In genomic region chr19:53389417-53389816, GRCm38 (mm10) we compare ENCODE assay signal across 9 mouse cellular contexts. TPM values are rescaled to one million over a fixed set of nuclear protein-coding genes. Genes with fewer than 3 reads are reported as not detected.
DNase-seq lines count a peak whose midpoint lies in the region; ATAC-seq and TF ChIP-seq lines count a peak whose summit lies in the region.
"Had no signal": no experiment of that assay in that cellular context is flagged by ENCODE, and none has a peak within 500 bp of the region (broad histone marks: within the 10 kb centered on the region; RNA-seq: fewer than 3 reads in every experiment).

No protein-coding gene starts in this region.

- DNase-seq in kidney, postnatal 14 days, result no peak
- peak; percentile 6 for DNase-seq in embryonic facial prominence, embryonic 10.5 days (ENCODE audit: low spot score)
- DNase-seq in hindbrain, postnatal 0 days (ENCODE audit: low spot score), result no peak
- DNase-seq in midbrain, postnatal 0 days (ENCODE audit: low spot score), result no peak
- no peak for DNase-seq in frontal cortex, postnatal 36 days (ENCODE audit: low spot score in 2 of 2)
- no peak for DNase-seq in left cerebral cortex, postnatal 36 days (ENCODE audit: low spot score in 2 of 2)
- DNase-seq in thymus, postnatal 14 days, result no peak

- intact Hi-C loops in left cerebral cortex, postnatal 36 days (cut with DNase I), result no loop called here

- peak overlapping the region; percentile 46 for H3K4me2 ChIP-seq in kidney, embryonic 16.5 days (replicated peaks; ENCODE audit: low read depth, low read length)
- H3K4me2 ChIP-seq in hindbrain, postnatal 0 days (ENCODE audit: low read depth, low read length), result peak overlapping the region; percentile 70
- peak overlapping the region; percentile 68 for H3K4me2 ChIP-seq in midbrain, postnatal 0 days (ENCODE audit: low read depth, low read length, poor library complexity, severe bottlenecking)

- peak overlapping the region; percentile 85 for H3K4me3 ChIP-seq in kidney, embryonic 16.5 days (ENCODE audit: low read length)
- H3K4me3 ChIP-seq in embryonic facial prominence, embryonic 10.5 days, result peak overlapping the region; percentile 100
- peak overlapping the region; percentile 84 for H3K4me3 ChIP-seq in hindbrain, postnatal 0 days (ENCODE audit: low read length)
- H3K4me3 ChIP-seq in midbrain, postnatal 0 days (ENCODE audit: low read depth, low read length), result peak overlapping the region; percentile 95

- peak overlapping the region; percentile 100 for H3K9ac ChIP-seq in kidney, embryonic 16.5 days (replicated peaks; ENCODE audit: low read length)
- peak overlapping the region; percentile 99 for H3K9ac ChIP-seq in hindbrain, postnatal 0 days (replicated peaks; ENCODE audit: low read length)
- peak overlapping the region; percentile 99 for H3K9ac ChIP-seq in midbrain, postnatal 0 days (replicated peaks; ENCODE audit: low read length, poor library complexity, severe bottlenecking)

- H3K9me3 ChIP-seq in kidney, embryonic 16.5 days (ENCODE audit: low read length), result no peaks in the 10 kb centered on the region
- no peaks in the 10 kb centered on the region for H3K9me3 ChIP-seq in embryonic facial prominence, embryonic 10.5 days
- no peaks in the 10 kb centered on the region for H3K9me3 ChIP-seq in hindbrain, postnatal 0 days (ENCODE audit: low read length)
- no peaks in the 10 kb centered on the region for H3K9me3 ChIP-seq in midbrain, postnatal 0 days (ENCODE audit: low read length)

- 7% methylated on average over 6 of the region's 6 CpGs for WGBS in kidney, embryonic 16.5 days
- WGBS in embryonic facial prominence, embryonic 10.5 days, result 24% methylated on average over 6 of the region's 6 CpGs
- WGBS in hindbrain, postnatal 0 days, result 22% methylated on average over 6 of the region's 6 CpGs
- 23% methylated on average over 6 of the region's 6 CpGs for WGBS in midbrain, postnatal 0 days

- H3K4me1 ChIP-seq in kidney, embryonic 16.5 days (ENCODE audit: insufficient read depth, low read length), result peaks cover 29% of the 10 kb centered on the region
- peaks cover 18% of the 10 kb centered on the region for H3K4me1 ChIP-seq in embryonic facial prominence, embryonic 10.5 days
- peaks cover 6% of the 10 kb centered on the region; the same call in 1 of the 2 replicates for H3K4me1 ChIP-seq in hindbrain, postnatal 0 days (ENCODE audit: insufficient read depth, low read length)
- 0 out of 2 replicates have a peak, but pooled peaks cover 6% of the 10 kb centered on the region for H3K4me1 ChIP-seq in midbrain, postnatal 0 days (ENCODE audit: insufficient read depth, low read length)

- no peak for ATAC-seq in kidney, embryonic 16.5 days (ENCODE audit: low FRiP score, low TSS enrichment)
- ATAC-seq in hindbrain, postnatal 0 days, result no peak
- no peak for ATAC-seq in midbrain, postnatal 0 days (ENCODE audit: low FRiP score)

- TF ChIP-seq CTCF in hindbrain, postnatal 0 days (IDR thresholded peaks at IDR 0.05; ENCODE audit: low read depth), result no peak
- TF ChIP-seq CTCF in midbrain, postnatal 0 days (IDR thresholded peaks at IDR 0.05), result no peak

- peak overlapping the region; percentile 99 for H3K27ac ChIP-seq in kidney, embryonic 16.5 days (ENCODE audit: low read length)
- H3K27ac ChIP-seq in embryonic facial prominence, embryonic 10.5 days (replicated peaks), result peak overlapping the region; percentile 99
- peak overlapping the region; percentile 98; the same call in 1 of the 2 replicates for H3K27ac ChIP-seq in hindbrain, postnatal 0 days
- no peak overlapping the region for H3K27ac ChIP-seq in midbrain, postnatal 0 days (ENCODE audit: low read depth, low read length)

- no peaks in the 10 kb centered on the region for H3K27me3 ChIP-seq in kidney, embryonic 16.5 days (ENCODE audit: insufficient read depth, low read length)
- H3K27me3 ChIP-seq in embryonic facial prominence, embryonic 10.5 days (replicated peaks; ENCODE audit: low read depth, poor library complexity, severe bottlenecking), result no peaks in the 10 kb centered on the region
- H3K27me3 ChIP-seq in hindbrain, postnatal 0 days (ENCODE audit: insufficient read depth, low read length), result no peaks in the 10 kb centered on the region
- no peaks in the 10 kb centered on the region for H3K27me3 ChIP-seq in midbrain, postnatal 0 days (ENCODE audit: insufficient read depth, low read length)

- H3K36me3 ChIP-seq in kidney, embryonic 16.5 days (ENCODE audit: insufficient read depth, low read length), result peaks cover 21% of the 10 kb centered on the region
- peaks cover 47% of the 10 kb centered on the region for H3K36me3 ChIP-seq in embryonic facial prominence, embryonic 10.5 days (replicated peaks)
- peaks cover 15% of the 10 kb centered on the region; the same call in 1 of the 2 replicates for H3K36me3 ChIP-seq in hindbrain, postnatal 0 days (ENCODE audit: insufficient read depth, low read length)
- peaks cover 29% of the 10 kb centered on the region for H3K36me3 ChIP-seq in midbrain, postnatal 0 days (ENCODE audit: insufficient read depth, low read length)

RNA-seq across cellular contexts. Expression of gene Smndc1, which starts 1.0 kb away (rescaled TPM):
- polyA plus RNA-seq in kidney, embryonic 16.5 days (2015; fragmentation: Nextera tagmentation; extraction: Ambion mirVana), result 39.1 and 40.1 TPM in 2 replicates
- polyA plus RNA-seq in embryonic facial prominence, embryonic 10.5 days (2016; fragmentation: Nextera tagmentation; extraction: Ambion mirVana), result 46.7 and 49.1 TPM in 2 replicates
- 9.7 and 14.7 TPM in 2 replicates for total RNA-seq in hindbrain, postnatal 0 days (2014; rRNA removed)
- 34.4 and 35.3 TPM in 2 replicates for polyA plus RNA-seq in hindbrain, postnatal 0 days (2015; fragmentation: Nextera tagmentation; extraction: Ambion mirVana)
- 8.9 and 17.8 TPM in 2 replicates for total RNA-seq in midbrain, postnatal 0 days (2014; rRNA removed)
- polyA plus RNA-seq in midbrain, postnatal 0 days (2015; fragmentation: Nextera tagmentation; extraction: Ambion mirVana), result 28.9 and 35.0 TPM in 2 replicates
- total RNA-seq in left cerebral cortex, postnatal 36 days (2021), result 10 to 100 TPM; 33.2 to 40.5 TPM

RNA-seq across cellular contexts. Expression of gene Gm10197, which starts 17.9 kb away (rescaled TPM):
- polyA plus RNA-seq in kidney, embryonic 16.5 days (2015; fragmentation: Nextera tagmentation; extraction: Ambion mirVana), result not detected in 2 replicates
- 2.0 and 3.6 TPM in 2 replicates for polyA plus RNA-seq in embryonic facial prominence, embryonic 10.5 days (2016; fragmentation: Nextera tagmentation; extraction: Ambion mirVana)
- not detected in 2 replicates for total RNA-seq in hindbrain, postnatal 0 days (2014; rRNA removed)
- polyA plus RNA-seq in hindbrain, postnatal 0 days (2015; fragmentation: Nextera tagmentation; extraction: Ambion mirVana), result not detected in 2 replicates
- not detected in 2 replicates for total RNA-seq in midbrain, postnatal 0 days (2014; rRNA removed)
- not detected in 2 replicates for polyA plus RNA-seq in midbrain, postnatal 0 days (2015; fragmentation: Nextera tagmentation; extraction: Ambion mirVana)
- total RNA-seq in left cerebral cortex, postnatal 36 days (2021), result not detected
- polyA plus RNA-seq: frontal cortex, adult 2 months had no signal
